Mouse (Mus musculus): ENCODE measurements around the gene Dhx40.

Gene Dhx40

DNA sequence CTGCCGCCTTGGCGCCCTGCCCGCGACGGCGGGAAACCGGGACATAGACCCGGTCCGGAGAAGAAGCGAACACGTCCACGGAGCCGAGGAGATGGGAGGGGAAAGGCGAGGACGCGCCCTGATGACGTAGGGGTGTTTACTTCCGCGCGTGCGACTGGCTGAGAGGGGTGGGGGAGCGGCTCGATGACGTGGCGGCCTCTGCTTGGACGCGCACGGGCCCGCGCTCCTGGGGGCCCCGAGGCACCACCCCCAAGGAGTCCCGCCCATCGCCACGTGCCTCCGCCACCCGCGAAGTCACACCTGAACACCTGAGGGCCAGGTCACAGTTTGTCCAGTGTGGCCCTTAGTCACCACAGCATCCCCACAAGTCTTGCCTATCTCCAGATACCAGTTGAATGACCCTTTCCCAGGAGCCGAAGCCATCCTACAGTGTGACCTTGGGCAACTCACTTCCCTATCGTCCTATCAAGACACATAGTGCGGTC lies at the start of gene Dhx40:
Gene Dhx40 (minus strand): TSS at position 242 of the 485 bp plus-strand sequence.
- DNase-seq: peak; percentile 86 to 91

- DNase-seq: peak; percentile 51 to 60
Observed at GRCm38 (mm10) chr11:86855639-86856425, 48.3 kb upstream of the Dhx40 start.

DNA sequence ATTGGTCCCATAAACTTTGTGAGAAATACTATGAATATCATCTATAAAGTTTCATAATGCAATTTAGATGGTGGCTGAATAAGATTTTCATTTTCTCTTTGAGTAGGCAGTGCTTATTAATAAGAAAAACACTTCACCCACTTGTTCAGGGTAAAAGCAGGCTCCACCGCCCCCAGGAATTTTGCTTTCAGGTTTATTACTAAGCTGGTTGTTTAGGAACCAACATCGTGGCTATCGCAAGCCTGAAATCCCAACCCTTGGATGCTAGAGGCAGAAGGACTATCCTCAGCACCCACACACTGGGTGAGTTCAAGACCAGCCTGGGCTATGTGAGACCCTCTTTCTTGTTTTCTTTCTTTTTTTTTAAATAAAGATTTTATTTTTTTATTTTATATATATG lies 45.5 kb upstream of the Dhx40 start:
- DNase-seq: no peak

DNA sequence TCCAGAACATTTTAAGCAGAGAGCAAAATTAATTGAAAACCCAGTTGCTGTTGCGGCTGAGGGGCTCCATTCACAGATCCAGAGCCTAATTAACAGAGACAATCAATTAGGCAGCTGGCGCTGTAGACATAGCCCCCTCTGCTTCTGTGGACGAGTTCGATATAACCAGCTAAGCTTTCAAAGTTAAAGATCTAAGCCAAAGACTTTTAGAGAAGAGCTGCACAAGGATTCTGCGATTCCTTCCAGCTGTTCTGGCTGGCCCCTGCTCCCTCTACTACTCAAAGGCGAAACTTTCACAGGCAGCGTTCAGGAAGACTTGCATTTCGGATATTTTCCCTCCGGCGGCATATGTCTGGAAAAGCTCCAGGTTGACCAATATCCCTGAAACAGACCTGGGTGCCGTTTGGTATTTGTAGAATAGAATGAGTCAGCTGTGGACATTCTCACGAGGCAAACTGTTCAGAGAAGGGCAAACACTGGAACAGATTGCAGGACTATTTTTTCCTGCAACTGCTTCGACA lies 45.0 kb upstream of the Dhx40 start:
- peak; percentile 29 to 58 for DNase-seq

GRCm38 (mm10) chr11:86851714-86852533 lies 44.4 kb upstream of the Dhx40 start:
- peak; percentile 14 to 56 for DNase-seq

- DNase-seq: peak; percentile 73 to 81
Observed at GRCm38 (mm10) chr11:86851234-86851671, 43.7 kb upstream of the Dhx40 start.

GRCm38 (mm10) chr11:86843831-86844230 lies 36.3 kb upstream of the Dhx40 start:
- no peak for DNase-seq

DNA sequence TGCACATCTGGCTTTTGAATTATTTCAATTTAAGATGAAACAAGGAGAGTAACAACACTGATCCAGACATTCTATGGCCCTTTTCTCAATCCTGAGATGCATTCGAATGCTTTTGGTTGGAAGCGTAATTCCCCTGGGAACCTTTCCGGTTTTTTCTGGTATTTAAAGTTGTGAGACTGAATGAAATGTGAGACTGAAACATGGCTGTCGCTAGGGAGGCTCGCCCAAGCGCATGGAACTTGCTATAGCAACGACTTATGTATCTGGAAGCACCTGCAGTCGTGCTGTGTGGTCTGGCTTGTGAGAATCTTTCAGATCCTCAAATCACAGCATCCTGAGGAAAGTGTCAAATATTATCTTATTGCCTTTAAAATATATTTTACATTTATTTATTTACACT lies 33.7 kb upstream of the Dhx40 start:
- no peak for DNase-seq

GRCm38 (mm10) chr11:86840511-86841154 lies 33.1 kb upstream of the Dhx40 start:
- no peak for DNase-seq

GRCm38 (mm10) chr11:86839716-86840447 lies 32.3 kb upstream of the Dhx40 start:
- no peak for DNase-seq

- DNase-seq: no peak
Observed at GRCm38 (mm10) chr11:86838792-86839191, 31.2 kb upstream of the Dhx40 start.

- peak; percentile 62 to 76 for DNase-seq
Observed at GRCm38 (mm10) chr11:86836366-86836765, 28.8 kb upstream of the Dhx40 start.

GRCm38 (mm10) chr11:86834628-86835338 lies 27.2 kb upstream of the Dhx40 start:
- DNase-seq: no peak

GRCm38 (mm10) chr11:86834050-86834449 lies 26.5 kb upstream of the Dhx40 start:
- DNase-seq: peak in 1 of 2 experiments; percentile 18

DNA sequence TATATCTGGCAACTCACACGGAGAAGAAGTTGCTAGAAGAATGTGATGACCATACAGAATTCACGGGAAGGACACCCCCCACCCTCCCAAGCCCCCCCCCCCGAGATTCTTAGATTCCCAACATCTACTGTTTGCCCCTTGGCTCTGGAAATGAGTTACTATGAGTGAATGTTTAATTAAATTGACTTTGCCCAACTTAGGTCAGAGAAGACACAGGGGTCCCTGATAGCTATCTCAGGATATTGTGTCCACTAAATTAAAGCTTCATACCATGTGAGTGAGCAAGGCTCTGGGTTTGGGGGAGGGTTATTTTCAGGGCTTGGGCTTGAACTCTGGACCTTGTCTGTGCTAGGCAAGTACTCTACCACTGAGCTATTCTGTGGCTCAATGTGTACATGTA lies 25.6 kb upstream of the Dhx40 start:
- DNase-seq: no peak

- DNase-seq: no peak
Observed at GRCm38 (mm10) chr11:86828396-86828795, 20.9 kb upstream of the Dhx40 start.

DNA sequence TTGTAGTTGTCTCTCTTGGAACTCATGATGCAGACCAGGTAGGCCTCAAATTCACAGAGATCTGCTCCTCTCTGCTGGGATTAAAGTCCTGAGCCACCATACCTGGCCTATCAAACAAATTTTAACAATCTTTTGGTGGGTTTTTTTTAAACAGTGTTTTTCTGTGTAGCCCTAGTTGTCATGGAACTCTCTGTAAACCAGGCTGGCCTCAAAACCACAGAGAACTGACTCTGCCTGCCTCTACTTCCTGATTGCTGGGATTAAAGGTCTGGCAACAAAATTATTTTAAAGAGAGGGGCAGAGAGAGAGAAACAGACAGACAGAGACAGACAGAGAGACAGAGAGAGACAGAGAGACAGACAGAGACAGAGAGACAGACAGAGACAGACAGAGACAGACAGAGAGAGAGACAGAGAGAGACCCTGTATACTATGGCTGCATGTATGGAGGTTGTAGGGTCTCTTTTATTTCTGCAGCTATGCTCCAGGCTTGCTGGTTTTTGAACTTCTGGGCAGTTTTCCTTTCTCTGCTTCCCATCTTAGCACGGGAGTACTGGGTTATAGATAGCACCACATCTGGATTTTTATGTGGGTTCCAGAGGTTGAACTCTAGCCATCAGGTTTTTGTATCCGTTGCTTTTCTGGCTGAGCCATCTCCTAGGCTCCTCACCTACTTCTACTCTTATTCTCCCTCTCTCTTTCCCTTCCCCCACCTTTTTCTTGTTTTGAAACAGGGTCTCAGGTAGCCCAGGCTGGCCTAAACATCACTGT lies 20.1 kb upstream of the Dhx40 start:
- DNase-seq: no peak

DNA sequence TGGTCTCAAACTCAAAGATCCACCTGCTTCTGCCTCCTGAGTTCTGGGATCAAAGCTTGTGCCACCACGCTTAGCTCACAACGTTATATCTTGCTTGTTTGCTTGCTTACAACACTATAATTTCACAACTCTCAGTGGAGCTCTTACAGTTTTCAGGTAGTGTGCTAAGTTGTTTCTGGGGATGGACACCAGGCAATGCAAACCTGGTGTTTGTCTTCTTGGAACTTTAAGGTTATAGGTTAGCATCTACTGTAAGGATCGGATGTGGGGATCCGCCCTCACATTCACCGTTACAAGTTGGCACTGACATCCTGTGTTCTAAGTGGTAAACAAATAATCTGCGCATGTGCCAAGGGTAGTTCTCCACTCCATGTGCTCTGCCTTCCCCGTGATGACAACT lies 16.9 kb upstream of the Dhx40 start:
- DNase-seq: no peak

DNA sequence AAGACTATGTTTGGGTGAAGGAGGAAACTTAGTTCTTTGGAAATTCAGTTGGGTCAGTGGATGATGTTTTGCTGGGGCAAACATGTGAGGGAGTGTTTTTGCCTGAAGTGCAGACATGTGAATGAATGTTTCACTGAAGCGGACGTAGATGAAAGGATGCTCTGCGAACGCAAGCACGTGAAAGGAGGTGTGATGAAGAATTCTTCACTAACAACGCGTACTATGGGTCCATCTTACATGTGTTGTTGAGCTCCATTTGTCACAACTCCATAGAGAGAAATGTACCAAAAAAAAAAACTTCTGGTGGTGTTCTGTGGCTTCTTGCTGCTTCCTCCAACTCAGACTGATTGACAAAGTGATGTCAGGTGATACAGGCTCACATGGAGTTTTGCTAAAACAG lies 15.0 kb upstream of the Dhx40 start:
- no peak for DNase-seq

DNA sequence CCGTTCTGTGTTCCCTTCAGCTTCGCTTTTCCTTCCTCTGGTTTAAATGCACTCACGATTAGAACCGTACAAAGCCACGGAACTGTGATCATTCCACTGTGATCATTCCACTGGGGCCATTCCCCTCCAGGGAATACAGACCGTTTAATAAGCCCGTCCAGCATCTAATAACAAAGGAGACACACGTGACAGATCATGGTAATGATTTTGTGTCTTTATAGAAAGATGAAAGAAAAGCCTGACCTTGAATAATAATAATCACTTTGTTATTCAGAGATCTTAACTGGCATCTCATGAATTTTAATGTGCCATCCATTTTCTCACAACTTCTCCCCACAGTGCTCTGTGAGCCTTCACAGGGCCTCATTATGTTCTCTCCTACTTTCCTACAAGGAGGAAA lies 12.0 kb upstream of the Dhx40 start:
- no peak for DNase-seq

- no peak for DNase-seq
Observed at GRCm38 (mm10) chr11:86818928-86819327, 11.4 kb upstream of the Dhx40 start.

All from cerebellum, postnatal 36 days (tissue).